Mouse (Mus musculus): ENCODE results near the gene Chic2. TPM values are rescaled to one million over a fixed set of nuclear protein-coding genes. Genes with fewer than 3 reads are reported as not detected.

The Chic2 gene
- polyA plus RNA-seq, 1 experiment from 2014 or later: 38.7 TPM

DNA sequence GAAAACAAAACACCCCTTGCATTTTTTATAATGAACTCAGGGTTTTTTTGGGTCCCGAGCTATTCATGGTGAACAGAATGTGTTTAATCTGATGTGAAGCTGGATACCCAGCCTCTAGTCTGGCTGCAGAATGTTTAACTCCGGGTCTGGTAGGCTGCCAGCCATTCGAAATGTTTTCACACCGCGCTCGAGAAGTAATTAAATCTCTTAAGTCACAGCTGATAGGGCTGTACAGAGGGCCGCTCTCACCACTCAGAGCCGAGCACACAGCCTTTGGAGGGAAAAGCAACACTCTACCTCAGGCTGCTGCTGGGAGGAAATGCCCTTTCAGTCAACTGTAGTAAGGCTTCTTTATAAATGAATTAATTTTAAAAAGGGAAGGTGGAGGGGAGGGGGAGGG lies 49.6 kb downstream of the Chic2 start:
- no peak for DNase-seq (ENCODE audit: low spot score)
- Histone ChIP-seq H3K4me1 (replicated peaks) (peaks cover 17% of the 10 kb centered on the region), H3K27ac (no peak overlapping the region), H3K27me3 (ENCODE audit: insufficient read depth, poor library complexity, severe bottlenecking) (peaks cover 66% of the 10 kb centered on the region), H3K4me3 (no peak overlapping the region), H3K36me3 (peaks cover 30% of the 10 kb centered on the region), H3K9me3 (peaks cover 31% of the 10 kb centered on the region)
- WGBS: 90% methylated on average over 8 of the region's 8 CpGs

GRCm38 (mm10) chr5:74984101-74984500 lies 60.5 kb downstream of the Chic2 start:
- Histone ChIP-seq H3K4me3 (no peak overlapping the region), H3K27me3 (ENCODE audit: insufficient read depth, poor library complexity, severe bottlenecking) (peaks cover 85% of the 10 kb centered on the region), H3K4me1 (replicated peaks) (peaks cover 45% of the 10 kb centered on the region), H3K36me3 (peaks cover 2% of the 10 kb centered on the region; the same call in 1 of the 2 replicates), H3K9me3 (peaks cover 5% of the 10 kb centered on the region; the same call in 1 of the 2 replicates), H3K27ac (no peak overlapping the region)
- WGBS: 39% methylated on average over 5 of the region's 5 CpGs
- DNase-seq (ENCODE audit: low spot score): no peak

DNA sequence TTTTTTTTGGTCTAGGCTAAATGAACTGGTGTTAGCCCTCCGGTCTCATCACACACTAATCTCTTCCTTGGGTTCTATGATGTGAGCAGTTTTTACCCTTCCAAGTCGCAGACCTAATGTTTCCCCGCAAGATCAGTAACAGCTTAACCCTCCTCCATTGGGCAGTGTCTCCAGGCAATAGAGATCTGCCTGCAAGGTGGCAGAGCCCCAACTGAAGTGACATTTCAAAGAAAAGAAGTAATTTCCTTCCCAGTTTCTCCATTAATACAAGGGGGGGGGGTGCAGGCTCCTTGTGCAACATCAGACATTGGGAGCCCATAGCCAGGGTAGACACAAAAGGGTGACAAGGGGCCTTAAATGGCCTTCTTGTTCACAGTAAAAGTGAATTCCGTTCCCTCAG lies 64.0 kb downstream of the Chic2 start:
- 49% methylated on average over 4 of the region's 4 CpGs for WGBS
- H3K9me3 ChIP-seq: no peaks in the 10 kb centered on the region
- H3K36me3 ChIP-seq: no peaks in the 10 kb centered on the region
- DNase-seq (ENCODE audit: low spot score): no peak
- H3K27me3 ChIP-seq (ENCODE audit: insufficient read depth, poor library complexity, severe bottlenecking): peaks cover 100% of the 10 kb centered on the region
- no peak overlapping the region for H3K27ac ChIP-seq
- H3K4me1 ChIP-seq (replicated peaks): peaks cover 49% of the 10 kb centered on the region
- H3K4me3 ChIP-seq: no peak overlapping the region

- H3K27me3 ChIP-seq (ENCODE audit: insufficient read depth, poor library complexity, severe bottlenecking): peaks cover 100% of the 10 kb centered on the region
- H3K4me3 ChIP-seq: no peak overlapping the region
- no peaks in the 10 kb centered on the region for H3K36me3 ChIP-seq
- 13% methylated on average over 7 of the region's 7 CpGs for WGBS
- DNase-seq (ENCODE audit: low spot score): no peak
- H3K4me1 ChIP-seq (replicated peaks): peaks cover 53% of the 10 kb centered on the region
- H3K27ac ChIP-seq: no peak overlapping the region
- H3K9me3 ChIP-seq: no peaks in the 10 kb centered on the region
Observed at GRCm38 (mm10) chr5:74980154-74980553, 64.4 kb downstream of the Chic2 start.

DNA sequence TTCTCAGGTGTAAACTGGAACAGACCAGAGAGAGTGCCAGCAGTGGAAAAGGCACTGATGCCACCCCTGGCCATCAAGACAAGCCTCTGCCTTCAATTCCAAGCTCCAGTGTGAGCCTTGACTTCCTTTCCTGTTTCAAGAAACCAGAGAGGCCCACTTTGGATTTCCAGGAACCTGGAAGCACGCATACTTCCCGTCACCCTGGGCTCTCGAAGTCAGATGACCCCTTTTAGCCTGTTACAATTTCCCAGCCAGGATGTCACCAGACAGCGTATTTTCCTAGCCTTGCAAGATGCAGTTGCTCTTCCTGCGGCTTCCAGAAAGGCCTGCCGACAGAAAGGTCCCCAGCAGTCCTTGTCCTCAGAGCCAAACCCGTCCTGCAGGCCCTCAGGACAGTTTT lies 65.0 kb downstream of the Chic2 start:
- Histone ChIP-seq H3K27ac (peak overlapping the region; percentile 60), H3K4me3 (no peak overlapping the region), H3K36me3 (no peaks in the 10 kb centered on the region), H3K9me3 (no peaks in the 10 kb centered on the region), H3K27me3 (ENCODE audit: insufficient read depth, poor library complexity, severe bottlenecking) (peaks cover 100% of the 10 kb centered on the region), H3K4me1 (replicated peaks) (peaks cover 59% of the 10 kb centered on the region)
- WGBS: 29% methylated on average over 7 of the region's 7 CpGs
- no peak for DNase-seq (ENCODE audit: low spot score)

DNA sequence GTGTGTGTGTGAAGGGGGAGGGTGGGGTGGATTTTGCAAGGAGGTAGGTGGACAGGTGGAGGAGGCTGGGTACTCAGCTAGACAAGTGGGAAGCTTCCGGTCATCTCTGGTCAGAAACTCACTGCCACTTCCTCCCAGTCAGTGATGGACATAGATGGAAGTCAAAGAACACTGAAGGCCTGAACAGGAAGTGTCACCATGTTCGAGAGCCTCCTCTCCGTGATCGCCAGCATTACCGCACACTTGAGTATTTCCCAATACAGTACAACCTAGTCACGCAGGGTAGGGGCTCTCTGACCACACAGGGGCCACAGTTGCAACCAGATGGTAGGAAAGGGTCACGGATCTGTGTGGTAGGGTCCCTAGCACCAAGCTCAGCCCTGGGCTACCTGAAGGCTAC lies 69.1 kb downstream of the Chic2 start:
- DNase-seq (ENCODE audit: low spot score): no peak
- peaks cover 48% of the 10 kb centered on the region for H3K4me1 ChIP-seq (replicated peaks)
- no peaks in the 10 kb centered on the region for H3K9me3 ChIP-seq
- no peak overlapping the region for H3K4me3 ChIP-seq
- no peaks in the 10 kb centered on the region for H3K36me3 ChIP-seq
- H3K27ac ChIP-seq: no peak overlapping the region
- peaks cover 99% of the 10 kb centered on the region for H3K27me3 ChIP-seq (ENCODE audit: insufficient read depth, poor library complexity, severe bottlenecking)
- 92% methylated on average over 7 of the region's 7 CpGs for WGBS

GRCm38 (mm10) chr5:74974726-74975411 lies 69.7 kb downstream of the Chic2 start:
- no peak for DNase-seq (ENCODE audit: low spot score)
- H3K36me3 ChIP-seq: no peaks in the 10 kb centered on the region
- H3K4me3 ChIP-seq: no peak overlapping the region
- H3K4me1 ChIP-seq (replicated peaks): peaks cover 42% of the 10 kb centered on the region
- H3K27me3 ChIP-seq (ENCODE audit: insufficient read depth, poor library complexity, severe bottlenecking): peaks cover 94% of the 10 kb centered on the region
- H3K27ac ChIP-seq: peak overlapping the region; percentile 10
- no peaks in the 10 kb centered on the region for H3K9me3 ChIP-seq
- WGBS: 54% methylated on average over 12 of the region's 12 CpGs

GRCm38 (mm10) chr5:74974061-74974581 lies 70.5 kb downstream of the Chic2 start:
- Histone ChIP-seq H3K4me1 (replicated peaks) (peaks cover 34% of the 10 kb centered on the region), H3K4me3 (no peak overlapping the region), H3K9me3 (no peaks in the 10 kb centered on the region), H3K36me3 (no peaks in the 10 kb centered on the region), H3K27me3 (ENCODE audit: insufficient read depth, poor library complexity, severe bottlenecking) (peaks cover 86% of the 10 kb centered on the region), H3K27ac (peak overlapping the region; percentile 53)
- WGBS: 42% methylated on average over 22 of the region's 22 CpGs
- DNase-seq (ENCODE audit: low spot score): peak; percentile 43

GRCm38 (mm10) chr5:74971418-74971817 lies 73.2 kb downstream of the Chic2 start:
- no peak overlapping the region for H3K4me3 ChIP-seq
- H3K9me3 ChIP-seq: no peaks in the 10 kb centered on the region
- no peak overlapping the region for H3K27ac ChIP-seq
- no peak for DNase-seq (ENCODE audit: low spot score)
- 37% methylated on average over 7 of the region's 7 CpGs for WGBS
- peaks cover 72% of the 10 kb centered on the region for H3K27me3 ChIP-seq (ENCODE audit: insufficient read depth, poor library complexity, severe bottlenecking)
- peaks cover 29% of the 10 kb centered on the region for H3K4me1 ChIP-seq (replicated peaks)
- no peaks in the 10 kb centered on the region for H3K36me3 ChIP-seq

DNA sequence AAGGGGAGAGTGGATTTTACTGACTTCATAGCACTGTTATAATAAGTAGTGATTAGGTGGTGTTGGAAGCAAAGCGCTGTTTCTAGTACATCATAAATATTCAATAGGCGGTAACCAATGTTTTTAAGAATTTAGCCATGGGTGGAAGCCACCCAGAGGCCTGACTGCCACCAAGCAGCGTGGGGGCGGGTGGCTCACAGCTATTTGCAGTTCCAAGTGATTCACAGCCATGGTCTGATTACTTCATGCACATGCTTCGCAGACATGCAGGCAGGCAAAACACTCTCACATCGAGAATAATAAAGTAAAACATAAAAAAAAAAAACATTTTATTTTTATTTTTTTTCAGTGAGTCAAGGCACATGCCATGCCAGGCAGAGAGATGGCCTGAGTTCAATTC lies 75.2 kb downstream of the Chic2 start:
- 88% methylated on average over 6 of the region's 6 CpGs for WGBS
- no peak overlapping the region for H3K4me3 ChIP-seq
- H3K36me3 ChIP-seq: no peaks in the 10 kb centered on the region
- H3K27ac ChIP-seq: no peak overlapping the region
- no peaks in the 10 kb centered on the region for H3K9me3 ChIP-seq
- DNase-seq (ENCODE audit: low spot score): no peak
- H3K4me1 ChIP-seq (replicated peaks): peaks cover 17% of the 10 kb centered on the region
- peaks cover 69% of the 10 kb centered on the region for H3K27me3 ChIP-seq (ENCODE audit: insufficient read depth, poor library complexity, severe bottlenecking)

DNA sequence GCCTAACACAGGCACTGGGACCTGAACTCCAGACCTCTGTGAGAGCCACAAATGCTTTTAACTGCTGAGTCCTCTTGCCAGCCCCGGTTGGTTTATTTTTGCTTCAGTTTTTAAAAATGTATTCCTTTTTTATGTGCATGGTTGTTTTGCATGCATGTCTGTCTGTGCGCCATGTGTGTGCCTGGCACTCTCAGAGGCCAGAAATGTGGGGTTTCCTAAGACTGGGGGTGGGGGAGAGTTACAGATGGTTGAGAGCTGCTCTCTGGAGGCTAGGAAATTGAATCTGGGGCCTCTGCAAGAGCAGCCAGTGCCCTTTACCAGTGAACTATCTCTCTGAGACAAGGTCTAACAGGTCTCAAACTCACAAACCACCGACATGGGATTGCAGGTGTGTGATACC lies 76.7 kb downstream of the Chic2 start:
- Histone ChIP-seq H3K27ac (no peak overlapping the region), H3K27me3 (ENCODE audit: insufficient read depth, poor library complexity, severe bottlenecking) (peaks cover 70% of the 10 kb centered on the region), H3K9me3 (no peaks in the 10 kb centered on the region), H3K36me3 (no peaks in the 10 kb centered on the region), H3K4me1 (replicated peaks) (peaks cover 10% of the 10 kb centered on the region; the same call in 1 of the 2 replicates), H3K4me3 (no peak overlapping the region)
- 84% methylated on average over 3 of the region's 3 CpGs for WGBS
- no peak for DNase-seq (ENCODE audit: low spot score)

GRCm38 (mm10) chr5:74966891-74967290 lies 77.7 kb downstream of the Chic2 start:
- Histone ChIP-seq H3K4me3 (no peak overlapping the region), H3K36me3 (no peaks in the 10 kb centered on the region), H3K27ac (no peak overlapping the region), H3K9me3 (no peaks in the 10 kb centered on the region), H3K4me1 (replicated peaks) (peaks cover 8% of the 10 kb centered on the region; the same call in 1 of the 2 replicates), H3K27me3 (ENCODE audit: insufficient read depth, poor library complexity, severe bottlenecking) (peaks cover 70% of the 10 kb centered on the region)
- DNase-seq (ENCODE audit: low spot score): no peak
- 84% methylated on average over 10 of the region's 10 CpGs for WGBS

DNA sequence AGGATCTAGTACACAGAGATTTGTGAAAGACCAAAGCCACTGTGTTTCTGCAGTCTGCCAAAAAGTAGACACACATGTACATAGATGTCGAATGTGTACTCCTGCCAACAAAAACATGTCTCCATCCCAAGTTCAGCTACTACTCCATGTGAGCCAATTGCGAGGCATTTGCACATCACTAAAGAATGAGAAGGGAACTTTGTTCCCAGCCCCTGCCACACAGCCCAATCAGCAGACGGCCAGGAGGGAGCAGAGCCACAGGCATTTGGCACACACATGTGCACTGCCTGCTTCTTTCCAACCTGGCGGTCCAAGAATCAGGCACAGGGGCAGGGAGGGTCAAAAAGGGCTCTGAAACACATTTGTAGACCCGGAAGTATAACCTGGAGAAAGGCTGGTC lies 81.8 kb downstream of the Chic2 start:
- WGBS: 79% methylated on average over 5 of the region's 5 CpGs
- no peaks in the 10 kb centered on the region for H3K9me3 ChIP-seq
- H3K4me3 ChIP-seq: no peak overlapping the region
- peaks cover 9% of the 10 kb centered on the region for H3K4me1 ChIP-seq (replicated peaks)
- H3K27ac ChIP-seq: no peak overlapping the region
- DNase-seq (ENCODE audit: low spot score): no peak
- no peaks in the 10 kb centered on the region for H3K36me3 ChIP-seq
- H3K27me3 ChIP-seq (ENCODE audit: insufficient read depth, poor library complexity, severe bottlenecking): peaks cover 93% of the 10 kb centered on the region

All from hindbrain, embryonic 10.5 days (tissue).